Comparison of ENCODE assay signal across 9 mouse cellular contexts in the genomic region with DNA sequence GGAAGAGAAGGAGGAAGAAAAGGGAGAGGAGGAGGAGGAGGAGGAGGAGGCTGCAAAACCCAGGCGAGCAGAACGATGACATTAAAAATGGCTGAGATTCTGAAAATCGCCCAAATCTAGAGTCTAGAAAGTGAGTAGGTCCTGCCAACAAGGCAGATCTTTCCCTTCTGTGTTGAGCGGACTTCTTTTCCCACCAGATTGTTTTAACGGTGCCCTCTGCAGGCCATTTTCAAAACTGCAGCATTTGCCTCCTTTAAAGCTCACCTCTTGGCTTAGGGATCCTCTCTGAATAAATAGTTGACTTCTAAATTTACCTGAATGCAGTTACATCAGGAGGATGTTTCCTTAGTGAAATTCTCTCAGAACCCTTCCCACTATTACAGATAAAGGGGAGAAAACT.
DNase-seq lines count a peak whose midpoint lies in the region; ATAC-seq lines count a peak whose summit lies in the region.
"Had no signal": no experiment of that assay in that cellular context is flagged by ENCODE, and none has a peak within 500 bp of the region (broad histone marks: within the 10 kb centered on the region; RNA-seq: fewer than 3 reads in every experiment).

No protein-coding gene starts in this region.

- H3K27ac ChIP-seq in embryonic facial prominence, embryonic 10.5 days (replicated peaks), result no peak overlapping the region
- H3K27ac ChIP-seq: limb, embryonic 15.5 days had no signal

- DNase-seq in ES-CJ7 (ENCODE audit: low read depth, low spot score), result peak; percentile 66
- peak; percentile 83 for DNase-seq in adrenal gland, postnatal 14 days
- peak; percentile 77 for DNase-seq in embryonic facial prominence, embryonic 10.5 days (ENCODE audit: low spot score)
- DNase-seq in heart, adult 9 months (ENCODE audit: low spot score in 2 of 2), result peak; percentile 26 to 82
- peak; percentile 87 to 89 for DNase-seq in kidney, postnatal 4 days
- peak; percentile 50 to 73 for DNase-seq in lung, adult 18-20 months
- DNase-seq in right cerebral cortex, postnatal 25 days, result peak; percentile 82

- no peaks in the 10 kb centered on the region for H3K9me3 ChIP-seq in embryonic facial prominence, embryonic 10.5 days
- H3K9me3 ChIP-seq: limb, embryonic 15.5 days had no signal

- no peak for ATAC-seq in megakaryocyte, adult 5-6 weeks (ENCODE audit: poor library complexity, severe bottlenecking)

- no peaks in the 10 kb centered on the region for H3K36me3 ChIP-seq in embryonic facial prominence, embryonic 10.5 days (replicated peaks)
- H3K36me3 ChIP-seq: limb, embryonic 15.5 days had no signal

- H3K4me3 ChIP-seq in embryonic facial prominence, embryonic 10.5 days, result no peak overlapping the region
- H3K4me3 ChIP-seq: limb, embryonic 15.5 days had no signal

- 26% methylated on average over 5 of the region's 5 CpGs for WGBS in embryonic facial prominence, embryonic 10.5 days

- H3K27me3 ChIP-seq in embryonic facial prominence, embryonic 10.5 days (replicated peaks; ENCODE audit: low read depth, poor library complexity, severe bottlenecking), result no peaks in the 10 kb centered on the region

- H3K4me1 ChIP-seq in embryonic facial prominence, embryonic 10.5 days, result no peaks in the 10 kb centered on the region
- H3K4me1 ChIP-seq: limb, embryonic 15.5 days had no signal
